Mouse (Mus musculus): Measurements from ENCODE around the gene Sugct. TPM values are rescaled to one million over a fixed set of nuclear protein-coding genes. Genes with fewer than 3 reads are reported as not detected.

Sugct gene
- total and polyA plus RNA-seq, 3 experiments = 1.00 to 1.0 (median 1.0) TPM

DNA sequence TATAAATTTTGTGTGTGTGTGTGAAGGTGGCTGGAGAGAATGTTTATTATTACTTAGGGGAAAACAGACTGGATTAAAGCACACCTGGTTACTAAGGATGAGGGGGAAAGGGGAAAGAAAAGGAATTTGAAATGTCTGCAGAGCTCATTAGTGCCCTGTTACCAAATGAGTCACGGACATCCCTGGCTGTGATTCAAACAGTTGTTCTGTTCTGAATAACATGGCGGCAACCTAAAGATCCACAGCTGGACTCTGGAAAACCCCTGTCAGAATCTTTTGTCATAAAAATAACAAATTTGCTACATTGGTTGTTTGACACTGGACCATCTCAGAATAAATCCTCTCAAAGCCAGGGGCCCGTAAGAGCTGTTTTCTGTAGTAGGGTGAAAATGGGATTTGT, 530.6 kb downstream of the Sugct start:
- intact Hi-C loops (cut with DNase I) = no loop called here
- no peak overlapping the region for H3K9ac ChIP-seq (ENCODE audit: low read depth, low read length)
- H3K79me2 ChIP-seq (replicated peaks; ENCODE audit: control insufficient read depth, insufficient read depth, low read length) = no peaks in the 10 kb centered on the region
- no peak overlapping the region for H3K27ac ChIP-seq
- H3K27me3 ChIP-seq (ENCODE audit: control insufficient read depth, insufficient read depth, low read length) = no peaks in the 10 kb centered on the region
- no peaks in the 10 kb centered on the region for H3K4me1 ChIP-seq (ENCODE audit: control insufficient read depth, insufficient read depth, low read length)
- no peak overlapping the region for H3K4me3 ChIP-seq
- H3K36me3 ChIP-seq (ENCODE audit: control insufficient read depth, insufficient read depth, low read length) = no peaks in the 10 kb centered on the region
- 73% methylated on average over 3 of the region's 3 CpGs for WGBS
- DNase-seq = no peak
- no peak for TF ChIP-seq EP300 (IDR thresholded peaks at IDR 0.05; ENCODE audit: insufficient read depth, low read depth, low read length)
- TF ChIP-seq POLR2A (IDR thresholded peaks at IDR 0.05; ENCODE audit: insufficient read depth, low read depth, low read length) = no peak
- TF ChIP-seq CTCF (IDR thresholded peaks at IDR 0.05) = no peak

DNA sequence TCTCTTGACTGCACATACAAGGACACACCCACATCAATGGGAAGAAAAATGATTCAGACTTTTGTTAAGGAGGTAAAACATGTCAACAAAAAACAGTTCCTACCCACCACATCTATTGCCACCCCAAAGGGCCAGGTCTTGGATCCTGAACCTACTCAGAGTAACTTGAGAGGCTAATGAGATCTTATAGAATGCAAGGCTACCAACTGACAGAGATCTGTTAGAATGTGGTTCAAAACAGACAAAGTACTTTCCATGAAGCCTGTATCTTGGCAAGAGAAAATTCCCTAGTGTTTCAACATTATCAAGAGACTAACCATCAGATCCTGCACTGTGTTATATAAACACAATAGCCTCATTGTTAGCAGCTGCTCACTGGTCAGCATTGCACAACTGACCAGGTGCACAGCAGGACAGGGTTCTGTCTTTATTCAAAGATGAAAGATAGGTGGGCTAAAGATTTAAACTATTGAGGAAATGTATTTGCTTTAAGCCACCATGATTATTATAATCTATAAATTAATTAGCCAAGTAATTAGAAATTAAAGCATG, 548.8 kb downstream of the Sugct start:
- intact Hi-C loops (cut with DNase I) = no loop called here
- no peak overlapping the region for H3K9ac ChIP-seq (ENCODE audit: low read depth, low read length)
- no peaks in the 10 kb centered on the region for H3K79me2 ChIP-seq (replicated peaks; ENCODE audit: control insufficient read depth, insufficient read depth, low read length)
- no peak overlapping the region for H3K27ac ChIP-seq
- H3K27me3 ChIP-seq (ENCODE audit: control insufficient read depth, insufficient read depth, low read length) = no peaks in the 10 kb centered on the region
- no peak for DNase-seq
- H3K4me1 ChIP-seq (ENCODE audit: control insufficient read depth, insufficient read depth, low read length) = no peaks in the 10 kb centered on the region
- no peaks in the 10 kb centered on the region for H3K36me3 ChIP-seq (ENCODE audit: control insufficient read depth, insufficient read depth, low read length)
- no peak for TF ChIP-seq EP300 (IDR thresholded peaks at IDR 0.05; ENCODE audit: insufficient read depth, low read depth, low read length)
- no peak for TF ChIP-seq POLR2A (IDR thresholded peaks at IDR 0.05; ENCODE audit: insufficient read depth, low read depth, low read length)
- TF ChIP-seq CTCF (IDR thresholded peaks at IDR 0.05) = no peak
- no peak overlapping the region for H3K4me3 ChIP-seq

DNA sequence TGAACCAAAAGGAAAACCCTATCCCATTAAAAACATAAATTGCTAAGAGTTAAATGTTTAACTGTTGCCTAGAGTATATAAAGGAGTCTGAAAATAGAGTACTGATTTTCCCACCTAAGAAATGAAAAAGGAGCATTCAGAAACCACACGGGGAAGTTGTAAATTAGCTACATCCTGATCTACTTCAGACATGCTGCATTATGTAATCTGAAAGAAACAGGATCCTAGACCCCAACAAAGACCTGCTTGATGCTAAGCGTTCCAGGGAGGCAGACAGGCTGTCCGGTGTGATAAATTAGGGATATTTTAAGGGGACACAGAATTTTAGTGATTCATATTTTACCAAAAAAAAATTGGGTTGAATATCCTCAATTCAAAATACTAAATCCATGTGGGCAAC, 579.3 kb downstream of the Sugct start:
- no peak overlapping the region for H3K27ac ChIP-seq
- no peaks in the 10 kb centered on the region for H3K4me1 ChIP-seq (ENCODE audit: control insufficient read depth, insufficient read depth, low read length)
- no peak for DNase-seq
- no peak overlapping the region for H3K4me3 ChIP-seq
- H3K79me2 ChIP-seq (replicated peaks; ENCODE audit: control insufficient read depth, insufficient read depth, low read length) = no peaks in the 10 kb centered on the region
- H3K36me3 ChIP-seq (ENCODE audit: control insufficient read depth, insufficient read depth, low read length) = no peaks in the 10 kb centered on the region
- intact Hi-C loops (cut with DNase I) = no loop called here
- no peak for TF ChIP-seq CTCF (IDR thresholded peaks at IDR 0.05)
- no peak for TF ChIP-seq POLR2A (IDR thresholded peaks at IDR 0.05; ENCODE audit: insufficient read depth, low read depth, low read length)
- no peak for TF ChIP-seq EP300 (IDR thresholded peaks at IDR 0.05; ENCODE audit: insufficient read depth, low read depth, low read length)
- H3K27me3 ChIP-seq (ENCODE audit: control insufficient read depth, insufficient read depth, low read length) = no peaks in the 10 kb centered on the region
- H3K9ac ChIP-seq (ENCODE audit: low read depth, low read length) = no peak overlapping the region
- 49% methylated on average over 3 of the region's 3 CpGs for WGBS

DNA sequence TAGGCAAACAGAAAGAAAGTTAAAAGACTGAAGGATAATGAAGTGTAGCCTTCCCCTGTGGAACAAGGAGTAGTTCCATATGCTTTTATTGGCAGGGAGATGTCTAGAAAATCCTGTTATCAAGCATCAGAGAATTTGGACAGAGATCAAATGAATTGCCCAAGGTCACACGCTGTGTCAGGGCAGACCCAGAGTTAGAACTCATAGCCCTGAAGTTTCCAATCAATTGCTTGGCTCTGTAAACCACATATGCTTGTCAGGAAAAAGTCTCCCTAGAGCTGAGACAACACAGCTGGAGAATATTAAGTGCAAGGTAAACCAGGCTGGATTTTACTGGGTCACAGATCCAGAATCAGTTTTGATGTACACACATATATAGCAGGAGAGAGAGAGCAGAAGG, 593.0 kb downstream of the Sugct start:
- Histone ChIP-seq H3K79me2 (replicated peaks; ENCODE audit: control insufficient read depth, insufficient read depth, low read length) (no peaks in the 10 kb centered on the region), H3K9ac (ENCODE audit: low read depth, low read length) (no peak overlapping the region), H3K27ac (no peak overlapping the region), H3K27me3 (ENCODE audit: control insufficient read depth, insufficient read depth, low read length) (no peaks in the 10 kb centered on the region), H3K36me3 (ENCODE audit: control insufficient read depth, insufficient read depth, low read length) (no peaks in the 10 kb centered on the region), H3K4me1 (ENCODE audit: control insufficient read depth, insufficient read depth, low read length) (no peaks in the 10 kb centered on the region), H3K4me3 (no peak overlapping the region)
- intact Hi-C loops (cut with DNase I) = no loop called here
- WGBS = 49% methylated on average over 1 of the region's 1 CpGs
- TF ChIP-seq POLR2A (IDR thresholded peaks at IDR 0.05; ENCODE audit: insufficient read depth, low read depth, low read length) (no peak), EP300 (IDR thresholded peaks at IDR 0.05; ENCODE audit: insufficient read depth, low read depth, low read length) (no peak), CTCF (IDR thresholded peaks at IDR 0.05) (no peak)
- DNase-seq = no peak

DNA sequence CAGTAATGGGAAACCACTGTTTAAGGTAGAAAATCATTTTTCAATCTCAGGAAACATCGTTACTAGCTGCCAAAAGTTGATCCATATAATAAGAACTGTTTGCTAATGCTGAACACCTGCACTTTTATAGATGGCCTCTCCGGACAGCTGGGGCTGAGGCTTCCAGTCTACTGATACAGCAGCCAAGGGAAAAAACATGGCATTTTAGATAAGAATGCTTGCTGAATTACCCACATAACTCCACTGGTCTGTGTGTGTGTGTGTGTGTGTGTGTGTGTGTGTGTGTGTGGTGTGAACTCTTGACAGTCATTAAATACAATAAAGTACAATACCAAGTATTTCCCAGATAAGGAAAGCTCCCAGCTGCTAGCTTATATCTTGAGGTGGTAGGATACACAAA, 608.8 kb downstream of the Sugct start:
- intact Hi-C loops (cut with DNase I) = no loop called here
- no peaks in the 10 kb centered on the region for H3K27me3 ChIP-seq (ENCODE audit: control insufficient read depth, insufficient read depth, low read length)
- WGBS = 48% methylated on average over 2 of the region's 2 CpGs
- TF ChIP-seq CTCF (IDR thresholded peaks at IDR 0.05) (no peak), EP300 (IDR thresholded peaks at IDR 0.05; ENCODE audit: insufficient read depth, low read depth, low read length) (no peak), POLR2A (IDR thresholded peaks at IDR 0.05; ENCODE audit: insufficient read depth, low read depth, low read length) (no peak)
- H3K79me2 ChIP-seq (replicated peaks; ENCODE audit: control insufficient read depth, insufficient read depth, low read length) = no peaks in the 10 kb centered on the region
- no peak overlapping the region for H3K9ac ChIP-seq (ENCODE audit: low read depth, low read length)
- no peak for DNase-seq
- no peak overlapping the region for H3K4me3 ChIP-seq
- no peaks in the 10 kb centered on the region for H3K36me3 ChIP-seq (ENCODE audit: control insufficient read depth, insufficient read depth, low read length)
- H3K4me1 ChIP-seq (ENCODE audit: control insufficient read depth, insufficient read depth, low read length) = no peaks in the 10 kb centered on the region
- no peak overlapping the region for H3K27ac ChIP-seq

DNA sequence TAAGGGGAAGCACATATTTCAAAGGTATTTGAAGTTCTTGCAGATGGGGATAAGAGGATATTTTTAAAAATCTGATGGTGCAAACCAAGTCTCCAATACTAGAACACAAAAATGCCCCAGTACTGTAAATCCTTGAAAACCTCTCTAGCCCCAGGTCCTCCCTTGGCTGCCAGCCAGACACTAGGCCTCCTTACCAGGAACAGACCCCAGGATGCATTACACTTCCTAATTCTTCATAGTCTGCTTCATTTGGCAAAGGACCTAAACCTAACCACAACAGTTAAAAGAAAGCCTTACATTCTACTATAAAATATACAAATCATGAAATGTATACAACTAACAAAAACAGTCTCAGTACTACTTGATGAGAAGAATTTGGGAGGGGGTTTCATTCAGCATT, 609.2 kb downstream of the Sugct start:
- no peak for DNase-seq
- H3K36me3 ChIP-seq (ENCODE audit: control insufficient read depth, insufficient read depth, low read length) = no peaks in the 10 kb centered on the region
- H3K9ac ChIP-seq (ENCODE audit: low read depth, low read length) = no peak overlapping the region
- H3K4me1 ChIP-seq (ENCODE audit: control insufficient read depth, insufficient read depth, low read length) = no peaks in the 10 kb centered on the region
- no peaks in the 10 kb centered on the region for H3K79me2 ChIP-seq (replicated peaks; ENCODE audit: control insufficient read depth, insufficient read depth, low read length)
- intact Hi-C loops (cut with DNase I) = no loop called here
- TF ChIP-seq EP300 (IDR thresholded peaks at IDR 0.05; ENCODE audit: insufficient read depth, low read depth, low read length) (no peak), POLR2A (IDR thresholded peaks at IDR 0.05; ENCODE audit: insufficient read depth, low read depth, low read length) (no peak), CTCF (IDR thresholded peaks at IDR 0.05) (no peak)
- no peaks in the 10 kb centered on the region for H3K27me3 ChIP-seq (ENCODE audit: control insufficient read depth, insufficient read depth, low read length)
- H3K4me3 ChIP-seq = no peak overlapping the region
- no peak overlapping the region for H3K27ac ChIP-seq
